Comparison of ENCODE assay signal across 8 mouse cellular contexts in the genomic region with DNA sequence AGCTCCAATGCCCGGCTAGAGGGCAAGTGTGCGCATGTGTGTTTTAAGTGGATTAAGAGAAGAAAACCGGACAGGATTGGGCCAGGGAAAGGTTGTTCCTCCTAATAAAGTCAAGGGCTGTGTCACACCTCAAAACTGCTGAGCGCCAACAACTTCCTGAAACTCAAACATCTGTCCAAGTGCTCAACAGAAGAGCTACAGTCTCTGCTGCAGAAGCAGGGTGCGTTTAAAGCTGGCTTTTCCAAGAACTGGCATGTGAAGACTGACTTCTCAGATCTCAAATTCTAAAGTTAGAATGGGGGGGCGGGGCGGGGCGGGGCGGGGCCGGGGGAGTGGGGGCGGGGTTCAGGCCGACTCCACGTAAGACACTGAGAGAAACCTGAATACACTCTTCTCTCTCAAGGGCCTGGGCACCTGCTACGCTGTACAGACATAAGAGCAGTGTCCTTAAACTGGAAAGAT. TPM values are rescaled to one million over a fixed set of nuclear protein-coding genes. Genes with fewer than 3 reads are reported as not detected.
DNase-seq lines count a peak whose midpoint lies in the region; ATAC-seq and TF ChIP-seq lines count a peak whose summit lies in the region.

No protein-coding gene starts in this region.

- H3K27ac ChIP-seq in heart, embryonic 13.5 days (replicated peaks) = peak overlapping the region; percentile 91
- H3K27ac ChIP-seq in bone marrow macrophage, adult 2 months (ENCODE audit: insufficient read depth, low read depth, low read length) = peak overlapping the region; percentile 88
- peak overlapping the region; percentile 71 for H3K27ac ChIP-seq in intestine, embryonic 15.5 days
- peak overlapping the region; percentile 51 for H3K27ac ChIP-seq in midbrain, embryonic 13.5 days

- H3K27me3 ChIP-seq in heart, embryonic 13.5 days (replicated peaks) = no peaks in the 10 kb centered on the region
- H3K27me3 ChIP-seq in intestine, embryonic 15.5 days (replicated peaks) = 0 out of 2 replicates have a peak, but pooled peaks cover 3% of the 10 kb centered on the region
- no peaks in the 10 kb centered on the region for H3K27me3 ChIP-seq in midbrain, embryonic 13.5 days

- intact Hi-C loops in heart, postnatal 25 days (cut with DNase I) = no loop called here

- WGBS in heart, embryonic 13.5 days = 26% methylated on average over 14 of the region's 14 CpGs
- WGBS in intestine, embryonic 15.5 days = 35% methylated on average over 14 of the region's 14 CpGs
- WGBS in midbrain, embryonic 13.5 days = 30% methylated on average over 14 of the region's 14 CpGs

- peak overlapping the region; percentile 34; the same call in 1 of the 2 replicates for H3K4me3 ChIP-seq in heart, embryonic 13.5 days
- H3K4me3 ChIP-seq in bone marrow macrophage, adult 2 months (ENCODE audit: insufficient read depth, low read length) = peak overlapping the region; percentile 14
- no peak overlapping the region for H3K4me3 ChIP-seq in intestine, embryonic 15.5 days (replicated peaks)
- H3K4me3 ChIP-seq in midbrain, embryonic 13.5 days (replicated peaks) = no peak overlapping the region

- no peak for TF ChIP-seq CTCF in bone marrow macrophage, adult 2 months (IDR thresholded peaks at IDR 0.05; ENCODE audit: low read depth, low read length)

- no peaks in the 10 kb centered on the region for H3K36me3 ChIP-seq in heart, embryonic 13.5 days
- H3K36me3 ChIP-seq in intestine, embryonic 15.5 days = no peaks in the 10 kb centered on the region
- H3K36me3 ChIP-seq in midbrain, embryonic 13.5 days = no peaks in the 10 kb centered on the region

- DNase-seq in heart, postnatal 25 days (ENCODE audit: low spot score) = no peak
- DNase-seq in right cerebral cortex, postnatal 25 days = no peak
- DNase-seq in spleen, adult 12 weeks (ENCODE audit: low spot score) = no peak
- no peak for DNase-seq in cerebellum, postnatal 36 days

- H3K4me2 ChIP-seq in heart, embryonic 13.5 days = peak overlapping the region; percentile 69
- peak overlapping the region; percentile 57; the same call in 1 of the 2 replicates for H3K4me2 ChIP-seq in intestine, embryonic 15.5 days (replicated peaks)
- peak overlapping the region; percentile 51; the same call in 1 of the 2 replicates for H3K4me2 ChIP-seq in midbrain, embryonic 13.5 days (replicated peaks)

- no peak for TF ChIP-seq POLR2A in bone marrow macrophage, adult 2 months (IDR thresholded peaks at IDR 0.05; ENCODE audit: borderline replicate concordance, low read depth, low read length)

- ATAC-seq in heart, embryonic 13.5 days (ENCODE audit: extremely low read depth, insufficient number of reproducible peaks, low FRiP score, low TSS enrichment) = no peak
- ATAC-seq in intestine, embryonic 15.5 days = no peak
- no peak for ATAC-seq in midbrain, embryonic 13.5 days

- H3K9me3 ChIP-seq in heart, embryonic 13.5 days = no peaks in the 10 kb centered on the region
- no peaks in the 10 kb centered on the region for H3K9me3 ChIP-seq in intestine, embryonic 15.5 days
- no peaks in the 10 kb centered on the region for H3K9me3 ChIP-seq in midbrain, embryonic 13.5 days

- peaks cover 66% of the 10 kb centered on the region for H3K4me1 ChIP-seq in heart, embryonic 13.5 days
- H3K4me1 ChIP-seq in bone marrow macrophage, adult 2 months (ENCODE audit: control insufficient read depth, insufficient read depth, low read length) = peaks cover 78% of the 10 kb centered on the region
- peaks cover 44% of the 10 kb centered on the region for H3K4me1 ChIP-seq in intestine, embryonic 15.5 days (replicated peaks)
- H3K4me1 ChIP-seq in midbrain, embryonic 13.5 days (replicated peaks) = peaks cover 47% of the 10 kb centered on the region

- peak overlapping the region; percentile 61 for H3K9ac ChIP-seq in heart, embryonic 13.5 days
- no peak overlapping the region; the same call in 1 of the 2 replicates for H3K9ac ChIP-seq in intestine, embryonic 15.5 days
- no peak overlapping the region for H3K9ac ChIP-seq in midbrain, embryonic 13.5 days (replicated peaks)

RNA-seq across cellular contexts. Expression of gene Uck2, which starts 15.7 kb away (rescaled TPM):
- 46.8 and 50.9 TPM in 2 replicates for polyA plus RNA-seq in heart, embryonic 13.5 days (2015; fragmentation: Nextera tagmentation; extraction: Ambion mirVana)
- total RNA-seq in heart, postnatal 25 days (2021) = 10 to 100 TPM; 54.7 to 59.7 TPM
- 6.9 and 7.4 TPM in 2 replicates for polyA plus RNA-seq in bone marrow macrophage, adult 2 months (2012; ENCODE audit: insufficient read depth, insufficient read length, missing spikeins)
- polyA plus RNA-seq in intestine, embryonic 15.5 days (2015; fragmentation: Nextera tagmentation; extraction: Ambion mirVana) = 49.5 and 52.3 TPM in 2 replicates
- 67.6 and 70.1 TPM in 2 replicates for polyA plus RNA-seq in midbrain, embryonic 13.5 days (2015; fragmentation: Nextera tagmentation; extraction: Ambion mirVana)

RNA-seq across cellular contexts. Expression of gene Tmco1, which starts 38.8 kb away (rescaled TPM):
- 69.9 and 81.9 TPM in 2 replicates for polyA plus RNA-seq in heart, embryonic 13.5 days (2015; fragmentation: Nextera tagmentation; extraction: Ambion mirVana)
- total RNA-seq in heart, postnatal 25 days (2021) = 10 to 100 TPM; 87.3 to 94.7 TPM
- polyA plus RNA-seq in bone marrow macrophage, adult 2 months (2012; ENCODE audit: insufficient read depth, insufficient read length, missing spikeins) = 113 and 116 TPM in 2 replicates
- polyA plus RNA-seq in intestine, embryonic 15.5 days (2015; fragmentation: Nextera tagmentation; extraction: Ambion mirVana) = 101 and 109 TPM in 2 replicates
- polyA plus RNA-seq in midbrain, embryonic 13.5 days (2015; fragmentation: Nextera tagmentation; extraction: Ambion mirVana) = 75.3 and 76.9 TPM in 2 replicates

Comparison
In these comparisons a context has a peak if more than half of its experiments do, and no peak if none do; other contexts are left out.
1. H3K4me3 ChIP-seq: peak in heart, embryonic 13.5 days (single experiment) and bone marrow macrophage, adult 2 months (single experiment); none in intestine, embryonic 15.5 days (single experiment) and midbrain, embryonic 13.5 days (single experiment).
2. Peak in every context shown above with its lines, with median percentiles within 50 percentile points of each other: H3K27ac ChIP-seq and H3K4me2 ChIP-seq.